Mouse (Mus musculus) CH12.LX (cell line): ENCODE measurements around the gene Dhdh. TPM values are rescaled to one million over a fixed set of nuclear protein-coding genes. Genes with fewer than 3 reads are reported as not detected.

Experiments used
- DNase-seq: peaks from one replicate; pipeline ENCODE4 v3.0.0-alpha.2; 2013; ENCODE audit errors: extremely low read depth
- H3K27ac ChIP-seq: 2 replicates; pipeline ENCODE4 v1.5.1; 2012; ENCODE audit warnings: low read depth, mild to moderate bottlenecking, control low read depth, moderate library complexity; ENCODE audit not compliant: insufficient read depth
- H3K27me3 ChIP-seq: replicated peaks from 2 replicates; pipeline ENCODE3; 2012; ENCODE audit warnings: inconsistent platforms
- H3K36me3 ChIP-seq, 2 experiments: replicated peaks in 1 of 2; 2 replicates each; pipeline versions ENCODE3 to v1.6.1; 2012; ENCODE audit warnings: inconsistent platforms in 1 of 2, low read length in 1 of 2, mild to moderate bottlenecking in 1 of 2, mixed read lengths in 1 of 2, moderate library complexity in 1 of 2; ENCODE audit not compliant: control insufficient read depth in 1 of 2, insufficient read depth in 1 of 2
- H3K4me1 ChIP-seq, 2 experiments: 2 replicates each; pipeline ENCODE4 v1.6.1; 2012; ENCODE audit warnings: inconsistent platforms in 1 of 2, moderate library complexity in 1 of 2; ENCODE audit not compliant: insufficient read depth in 2 of 2, control insufficient read depth in 1 of 2
- H3K4me2 ChIP-seq: 2 replicates; pipeline ENCODE4 v1.6.1; 2012; ENCODE audit warnings: low read depth, mild to moderate bottlenecking, control low read depth; ENCODE audit not compliant: poor library complexity, insufficient read depth, severe bottlenecking
- H3K4me3 ChIP-seq, 3 experiments: fragments of 150-350 bp in 1 of 3; sonication (generic) in 1 of 3; replicated peaks in 1 of 3; 2 replicates each; pipeline versions ENCODE3 to v1.5.1; 2011 to 2012; ENCODE audit warnings: low read depth in 2 of 3, low read length in 2 of 3, mild to moderate bottlenecking in 2 of 3, moderate library complexity in 2 of 3, control low read depth in 1 of 3, improper control_type of control experiment in 1 of 3, inconsistent platforms in 1 of 3, mixed read lengths in 1 of 3; ENCODE audit not compliant: poor library complexity in 1 of 3
- H3K79me2 ChIP-seq: replicated peaks from 2 replicates; pipeline ENCODE4 v1.6.1; 2012; ENCODE audit warnings: mild to moderate bottlenecking, moderate library complexity; ENCODE audit not compliant: control insufficient read depth, poor library complexity, insufficient read depth, severe bottlenecking; ENCODE audit errors: extremely low read depth
- H3K9ac ChIP-seq: 2 replicates; pipeline ENCODE4 v1.6.1; 2012; ENCODE audit warnings: low read depth, mild to moderate bottlenecking, control low read depth, moderate library complexity; ENCODE audit not compliant: insufficient read depth
- H3K9me3 ChIP-seq: replicated peaks from 2 replicates; pipeline ENCODE3; 2012; ENCODE audit warnings: low read length, inconsistent platforms, mixed read lengths
- BHLHE40 ChIP-seq: IDR thresholded peaks from 2 replicates; pipeline ENCODE4 v1.6.1; 2011; ENCODE audit warnings: mild to moderate bottlenecking, low read depth, low read length, improper control_type of control experiment
- CHD2 ChIP-seq: IDR thresholded peaks from 2 replicates; pipeline ENCODE4 v1.6.1; 2011; ENCODE audit warnings: low read length, improper control_type of control experiment
- CTCF ChIP-seq, 2 experiments: IDR thresholded peaks in 1 of 2; conservative IDR thresholded peaks in 1 of 2; 2 replicates each; pipeline ENCODE4 v1.5.1; 2011 to 2012; ENCODE audit warnings: low read depth in 2 of 2, low read length in 2 of 2, improper control_type of control experiment in 1 of 2, inconsistent platforms in 1 of 2, mild to moderate bottlenecking in 1 of 2, moderate library complexity in 1 of 2
- ELF1 ChIP-seq: IDR thresholded peaks from 2 replicates; pipeline ENCODE4 v1.6.1; 2014; ENCODE audit warnings: low read depth, mild to moderate bottlenecking, inconsistent platforms, low read length, improper control_type of control experiment
- EP300 ChIP-seq: IDR thresholded peaks from 2 replicates; pipeline ENCODE4 v1.6.1; 2011; ENCODE audit warnings: low read length, improper control_type of control experiment
- HCFC1 ChIP-seq: IDR thresholded peaks from 2 replicates; pipeline ENCODE4 v1.6.1; 2012; ENCODE audit warnings: low read depth, mild to moderate bottlenecking, inconsistent platforms, low read length, improper control_type of control experiment
- IRF4 ChIP-seq: IDR thresholded peaks from 2 replicates; pipeline ENCODE4 v1.6.1; 2014; ENCODE audit warnings: low read depth, mild to moderate bottlenecking, inconsistent platforms, low read length, improper control_type of control experiment
- JUN ChIP-seq: IDR thresholded peaks from 2 replicates; pipeline ENCODE4 v1.6.1; 2011; ENCODE audit warnings: low read depth, mild to moderate bottlenecking, low read length, improper control_type of control experiment, moderate library complexity; ENCODE audit not compliant: insufficient read depth
- JUND ChIP-seq: conservative IDR thresholded peaks from 2 replicates; pipeline ENCODE4 v1.6.1; 2011; ENCODE audit warnings: low read depth, low read length, improper control_type of control experiment
- MAX ChIP-seq: IDR thresholded peaks from 2 replicates; pipeline ENCODE4 v1.6.1; 2011; ENCODE audit warnings: low read length, improper control_type of control experiment
- MAZ ChIP-seq: IDR thresholded peaks from 2 replicates; pipeline ENCODE4 v1.6.1; 2012; ENCODE audit warnings: low read depth, mild to moderate bottlenecking, inconsistent platforms, low read length, improper control_type of control experiment, moderate library complexity
- MEF2A ChIP-seq: IDR thresholded peaks from 2 replicates; pipeline ENCODE4 v1.6.1; 2014; ENCODE audit warnings: low read depth, mild to moderate bottlenecking, inconsistent platforms, low read length, improper control_type of control experiment, borderline replicate concordance
- MXI1 ChIP-seq: IDR thresholded peaks from 2 replicates; pipeline ENCODE4 v1.6.1; 2011; ENCODE audit warnings: mild to moderate bottlenecking, low read depth, low read length, improper control_type of control experiment
- MYC ChIP-seq: IDR thresholded peaks from 2 replicates; pipeline ENCODE4 v1.6.1; 2011; ENCODE audit warnings: low read depth, mild to moderate bottlenecking, improper control_type of control experiment, low read length
- NELFE ChIP-seq: IDR thresholded peaks from 2 replicates; pipeline ENCODE4 v1.6.1; 2011; ENCODE audit warnings: low read depth, low read length, improper control_type of control experiment
- NRF1 ChIP-seq: IDR thresholded peaks from 2 replicates; pipeline ENCODE4 v1.6.1; 2014; ENCODE audit warnings: low read depth, mild to moderate bottlenecking, inconsistent platforms, low read length, improper control_type of control experiment, moderate library complexity
- PAX5 ChIP-seq: IDR thresholded peaks from 2 replicates; pipeline ENCODE4 v1.6.1; 2012; ENCODE audit warnings: low read length, inconsistent platforms, mixed read lengths
- POLR2A ChIP-seq: IDR thresholded peaks from 2 replicates; pipeline ENCODE4 v1.6.1; 2011; ENCODE audit warnings: low read depth, mild to moderate bottlenecking, improper control_type of control experiment, low read length
- POLR2AphosphoS2 ChIP-seq: IDR thresholded peaks from 2 replicates; pipeline ENCODE4 v1.6.1; 2011; ENCODE audit warnings: low read depth, low read length, improper control_type of control experiment
- RAD21 ChIP-seq: IDR thresholded peaks from 2 replicates; pipeline ENCODE4 v1.6.1; 2011; ENCODE audit warnings: low read depth, mild to moderate bottlenecking, low read length, improper control_type of control experiment, moderate library complexity
- SIN3A ChIP-seq: IDR thresholded peaks from 2 replicates; pipeline ENCODE4 v1.6.1; 2012; ENCODE audit warnings: low read length, improper control_type of control experiment, inconsistent platforms
- TBP ChIP-seq: conservative IDR thresholded peaks from 2 replicates; pipeline ENCODE4 v1.6.1; 2011; ENCODE audit warnings: low read depth, low read length, improper control_type of control experiment
- TCF12 ChIP-seq: IDR thresholded peaks from 2 replicates; pipeline ENCODE4 v1.6.1; 2014; ENCODE audit warnings: low read depth, mild to moderate bottlenecking, inconsistent platforms, low read length, improper control_type of control experiment
- USF1 ChIP-seq: IDR thresholded peaks from 2 replicates; pipeline ENCODE4 v1.6.1; 2014; ENCODE audit warnings: low read depth, mild to moderate bottlenecking, inconsistent platforms, low read length, improper control_type of control experiment
- USF2 ChIP-seq: conservative IDR thresholded peaks from 2 replicates; pipeline ENCODE4 v1.6.1; 2011; ENCODE audit warnings: low read depth, low read length, improper control_type of control experiment
- ZC3H11A ChIP-seq: IDR thresholded peaks from 2 replicates; pipeline ENCODE4 v1.6.1; 2012; ENCODE audit warnings: low read depth, mild to moderate bottlenecking, inconsistent platforms, low read length, improper control_type of control experiment
- ZKSCAN1 ChIP-seq: IDR thresholded peaks from 2 replicates; pipeline ENCODE4 v1.6.1; 2012; ENCODE audit warnings: low read depth, inconsistent platforms, low read length, improper control_type of control experiment, borderline replicate concordance
- ZMIZ1 ChIP-seq: IDR thresholded peaks from 2 replicates; pipeline ENCODE4 v1.6.1; 2012; ENCODE audit warnings: low read depth, mild to moderate bottlenecking, inconsistent platforms, low read length, improper control_type of control experiment
- ZNF384 ChIP-seq: IDR thresholded peaks from 2 replicates; pipeline ENCODE4 v1.6.1; 2012; ENCODE audit warnings: low read depth, low read length, improper control_type of control experiment, inconsistent platforms
- dilution Hi-C: fragments of 300-500 bp; cut with MboI; formaldehyde crosslinking; loops from 2 replicates; pipeline ENCODE4 v1.14.3; 2020; ENCODE audit warnings: low sequenced_read_pairs; ENCODE audit not compliant: extremely low pct_unique_long_range_greater_than_20kb, extremely low pct_ligation_motif_present
- in situ Hi-C: fragments of 300-500 bp; cut with MboI; formaldehyde crosslinking; loops from 3 replicates; pipeline ENCODE4 v1.14.3; 2019; ENCODE audit warnings: low sequenced_read_pairs, low pct_ligation_motif_present, low pct_unique_long_range_greater_than_20kb, mixed read lengths
- polyA plus RNA-seq: library from polyadenylated mRNA; unstranded; fragments of >175 nt; gene quantifications from 2 replicates; pipeline ENCODE4 v1.2.1, GENCODE M21; 2012; ENCODE audit warnings: low read depth; ENCODE audit not compliant: insufficient read length
- total RNA-seq, 2 experiments: library from RNA; depleted of rRNA; stranded (reverse); fragments of 300-350 nt in 1 of 2; fragments of >200 nt in 1 of 2; gene quantifications; 2 replicates each; pipeline ENCODE4 v1.2.3; 2012 to 2014

The Dhdh gene
- total RNA-seq (2012; rRNA removed) (5.9 and 6.4 TPM in 2 replicates), total RNA-seq (2014; rRNA removed) (7.1 and 7.2 TPM in 2 replicates), polyA plus RNA-seq (15.3 and 18.0 TPM in 2 replicates)

DNA sequence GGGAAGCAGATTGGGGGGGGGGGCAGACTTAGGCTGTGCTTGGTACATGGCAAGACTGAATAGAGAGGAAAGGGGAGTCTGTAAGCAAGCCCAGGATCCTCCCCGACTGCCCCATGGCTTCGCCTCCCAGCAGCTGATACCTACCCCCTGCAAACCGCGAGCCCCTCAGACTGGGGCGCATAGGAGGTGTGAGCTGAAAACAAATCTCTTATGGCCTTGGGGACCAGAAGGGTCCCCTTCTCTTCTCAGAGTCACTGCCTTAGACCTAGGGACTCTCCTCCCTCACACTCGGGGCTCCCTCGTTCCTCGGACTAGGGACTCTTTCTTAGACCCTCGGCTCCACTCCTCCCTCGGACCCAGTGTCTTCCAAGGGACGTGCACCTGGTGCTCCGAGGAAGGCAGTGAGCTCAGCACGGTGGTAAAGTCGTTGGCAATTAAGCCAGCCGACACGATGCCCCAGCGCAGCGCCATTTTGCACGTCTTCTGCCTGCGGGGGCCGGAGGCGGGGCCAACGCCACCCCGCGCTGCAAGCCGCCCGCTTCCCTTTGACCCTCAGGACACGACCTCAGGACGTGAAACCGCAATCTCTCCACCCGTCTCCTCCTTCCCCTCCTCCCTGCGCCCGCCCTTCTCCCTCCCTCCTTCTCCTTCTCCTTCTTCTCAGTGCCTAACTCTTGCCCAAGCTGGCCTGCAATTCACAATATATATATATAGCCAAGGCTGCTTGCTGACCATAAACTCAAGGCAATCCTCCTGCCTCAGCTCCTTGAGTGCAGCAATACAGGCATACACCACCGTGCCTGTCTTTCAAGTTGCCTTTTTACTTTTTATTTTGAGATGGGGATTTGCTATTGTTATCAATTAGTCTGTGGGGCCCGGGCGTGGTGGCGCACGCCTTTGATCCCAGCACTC is at the start of gene Dhdh:
Gene Dhdh, minus strand, starts transcription at position 513 of the 912 bp plus-strand sequence.
- H3K27ac ChIP-seq: 0 out of 2 replicates have a peak within 1 kb of the TSS, but pooled peaks have one; percentile 1
- in situ Hi-C loops (no loop called here), dilution Hi-C loops (no loop called here)
- no peaks in the 10 kb centered on the region for H3K27me3 ChIP-seq
- TF ChIP-seq CHD2 (no peak; the same call in 1 of the 2 replicates), RAD21 (no peak), MAX (no peak), NRF1 (0 out of 2 replicates have a peak, but pooled peaks have one; percentile 26), USF2 (no peak), USF1 (no peak), TBP (peak; percentile 70; the same call in 1 of the 2 replicates), EP300 (no peak), ZKSCAN1 (no peak), IRF4 (no peak), HCFC1 (no peak; the same call in 1 of the 2 replicates), POLR2A (peak; percentile 92), ZC3H11A (no peak), PAX5 (no peak), MAZ (no peak), TCF12 (peak; percentile 85), ELF1 (no peak), ZNF384 (no peak), POLR2AphosphoS2 (peak; percentile 45; the same call in 1 of the 2 replicates), MYC (no peak), CTCF (conservative IDR thresholded peaks at IDR 0.05 in 1 of 2, IDR thresholded peaks at IDR 0.05 in 1 of 2; ENCODE audit: low read depth in 2 of 2, low read length in 2 of 2) (no peak), NELFE (peak; percentile 87), BHLHE40 (no peak), JUND (no peak), SIN3A (peak; percentile 57; the same call in 1 of the 2 replicates), JUN (no peak), ZMIZ1 (0 out of 2 replicates have a peak, but pooled peaks have one; percentile 34), MXI1 (0 out of 2 replicates have a peak, but pooled peaks have one; percentile 16), MEF2A (no peak)
- peaks cover 6 to 30% of the 10 kb centered on the region in 2 experiments; a peak in 3 of 4 replicates for H3K4me1 ChIP-seq
- H3K4me3 ChIP-seq: peak within 1 kb of the TSS; percentile 69 to 77 (median 74)
- H3K36me3 ChIP-seq: peaks cover 15 to 36% of the 10 kb centered on the region in 2 experiments
- H3K4me2 ChIP-seq: peak within 1 kb of the TSS; percentile 60
- H3K9me3 ChIP-seq: no peaks in the 10 kb centered on the region
- H3K79me2 ChIP-seq: no peaks in the 10 kb centered on the region
- DNase-seq: peak; percentile 67
- H3K9ac ChIP-seq: peak within 1 kb of the TSS; percentile 87
